In the genomic region with DNA sequence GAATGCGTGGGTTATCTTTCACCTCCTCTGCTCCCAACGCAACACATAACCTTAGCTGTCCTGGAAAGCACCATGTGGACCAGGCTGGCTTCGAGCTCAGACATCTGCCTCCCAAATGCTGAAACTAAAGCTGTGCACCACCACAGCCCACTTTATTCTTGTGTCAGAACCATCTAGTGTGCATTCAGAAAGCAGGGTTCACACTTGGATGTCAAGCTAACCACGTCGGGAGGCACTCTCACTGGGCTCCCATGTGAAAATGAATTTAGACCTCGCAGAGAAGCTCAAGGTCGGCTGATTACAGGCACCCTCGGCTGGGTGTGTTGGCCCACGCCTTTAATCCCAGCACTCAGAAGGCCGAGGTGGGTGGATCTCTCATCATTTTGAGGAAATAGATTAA, we compare ENCODE assay signal across 8 mouse cellular contexts. TPM values are rescaled to one million over a fixed set of nuclear protein-coding genes. Genes with fewer than 3 reads are reported as not detected.
DNase-seq lines count a peak whose midpoint lies in the region; ATAC-seq and TF ChIP-seq lines count a peak whose summit lies in the region.

No protein-coding gene starts in this region.

- peak overlapping the region; percentile 97 for H3K4me3 ChIP-seq in kidney, embryonic 16.5 days (ENCODE audit: low read length)
- H3K4me3 ChIP-seq in bone marrow, adult 2 months (replicated peaks; ENCODE audit: control insufficient read depth, low read depth, low read length): peak overlapping the region; percentile 78
- H3K4me3 ChIP-seq in hindbrain, embryonic 12.5 days: peak overlapping the region; percentile 89
- H3K4me3 ChIP-seq in midbrain, embryonic 13.5 days (replicated peaks): peak overlapping the region; percentile 94

- TF ChIP-seq POLR2A in bone marrow, adult 2 months (IDR thresholded peaks at IDR 0.05; ENCODE audit: borderline replicate concordance, control insufficient read depth, low read depth, low read length): no peak

- 6% methylated on average over 10 of the region's 10 CpGs for WGBS in kidney, embryonic 16.5 days
- WGBS in bone marrow, adult 2 months: 5% methylated on average over 10 of the region's 10 CpGs
- WGBS in hindbrain, embryonic 12.5 days: 10% methylated on average over 10 of the region's 10 CpGs
- WGBS in midbrain, embryonic 13.5 days: 18% methylated on average over 10 of the region's 10 CpGs

- peaks cover 51% of the 10 kb centered on the region for H3K36me3 ChIP-seq in kidney, embryonic 16.5 days (ENCODE audit: insufficient read depth, low read length)
- peaks cover 49% of the 10 kb centered on the region for H3K36me3 ChIP-seq in hindbrain, embryonic 12.5 days
- peaks cover 46% of the 10 kb centered on the region for H3K36me3 ChIP-seq in midbrain, embryonic 13.5 days

- peaks cover 21% of the 10 kb centered on the region for H3K4me1 ChIP-seq in kidney, embryonic 16.5 days (ENCODE audit: insufficient read depth, low read length)
- no peaks in the 10 kb centered on the region; the same call in 1 of the 2 replicates for H3K4me1 ChIP-seq in bone marrow, adult 2 months (ENCODE audit: control insufficient read depth, insufficient read depth, low read length)
- peaks cover 20% of the 10 kb centered on the region for H3K4me1 ChIP-seq in hindbrain, embryonic 12.5 days
- H3K4me1 ChIP-seq in midbrain, embryonic 13.5 days (replicated peaks): peaks cover 28% of the 10 kb centered on the region

- no peak for DNase-seq in kidney, adult 9 months
- DNase-seq in cerebellum, postnatal 10 days: no peak
- no peak for DNase-seq in gastrocnemius, postnatal 36 days
- no peak for DNase-seq in thymus, adult 18-20 months

- H3K27ac ChIP-seq in kidney, embryonic 16.5 days (ENCODE audit: low read length): 0 out of 2 replicates have a peak overlapping the region, but pooled peaks have one; percentile 32
- H3K27ac ChIP-seq in bone marrow, adult 2 months (ENCODE audit: control insufficient read depth, insufficient read depth, low read depth, low read length, poor library complexity): no peak overlapping the region
- no peak overlapping the region for H3K27ac ChIP-seq in hindbrain, embryonic 12.5 days
- H3K27ac ChIP-seq in midbrain, embryonic 13.5 days: no peak overlapping the region

- no peak for ATAC-seq in kidney, embryonic 16.5 days (ENCODE audit: low FRiP score, low TSS enrichment)
- no peak for ATAC-seq in hindbrain, embryonic 12.5 days (ENCODE audit: low FRiP score)
- no peak for ATAC-seq in midbrain, embryonic 13.5 days

- peak overlapping the region; percentile 96 for H3K4me2 ChIP-seq in kidney, embryonic 16.5 days (replicated peaks; ENCODE audit: low read depth, low read length)
- peak overlapping the region; percentile 90 for H3K4me2 ChIP-seq in hindbrain, embryonic 12.5 days (replicated peaks)
- peak overlapping the region; percentile 95 for H3K4me2 ChIP-seq in midbrain, embryonic 13.5 days (replicated peaks)

- H3K27me3 ChIP-seq in kidney, embryonic 16.5 days (ENCODE audit: insufficient read depth, low read length): no peaks in the 10 kb centered on the region
- no peaks in the 10 kb centered on the region for H3K27me3 ChIP-seq in hindbrain, embryonic 12.5 days
- peaks cover 5% of the 10 kb centered on the region; the same call in 1 of the 2 replicates for H3K27me3 ChIP-seq in midbrain, embryonic 13.5 days

- H3K9me3 ChIP-seq in kidney, embryonic 16.5 days (ENCODE audit: low read length): no peaks in the 10 kb centered on the region
- H3K9me3 ChIP-seq in hindbrain, embryonic 12.5 days (replicated peaks): no peaks in the 10 kb centered on the region
- no peaks in the 10 kb centered on the region for H3K9me3 ChIP-seq in midbrain, embryonic 13.5 days

- intact Hi-C loops in gastrocnemius, postnatal 36 days (cut with DNase I): loop anchor here (2.0 kb wide), 1 partner anchor 135 kb away; no protein-coding TSS in a partner anchor

- no peak for TF ChIP-seq CTCF in bone marrow, adult 2 months (IDR thresholded peaks at IDR 0.05; ENCODE audit: control insufficient read depth, insufficient read depth, low read length)

- peak overlapping the region; percentile 99 for H3K9ac ChIP-seq in kidney, embryonic 16.5 days (replicated peaks; ENCODE audit: low read length)
- peak overlapping the region; percentile 99 for H3K9ac ChIP-seq in hindbrain, embryonic 12.5 days
- peak overlapping the region; percentile 99 for H3K9ac ChIP-seq in midbrain, embryonic 13.5 days (replicated peaks)

RNA-seq across cellular contexts. Expression of gene Rps17, which starts 1.2 kb away (rescaled TPM):
- polyA plus RNA-seq in kidney, embryonic 16.5 days (2015; fragmentation: Nextera tagmentation; extraction: Ambion mirVana): 1,196 and 1,210 TPM in 2 replicates
- polyA plus RNA-seq in bone marrow, adult 2 months (2011; ENCODE audit: insufficient read depth, insufficient read length, low replicate concordance, missing spikeins): 559 and 1,092 TPM in 2 replicates
- 779 and 914 TPM in 2 replicates for polyA plus RNA-seq in hindbrain, embryonic 12.5 days (2016; fragmentation: Nextera tagmentation; extraction: Ambion mirVana)
- 869 and 873 TPM in 2 replicates for polyA plus RNA-seq in midbrain, embryonic 13.5 days (2015; fragmentation: Nextera tagmentation; extraction: Ambion mirVana)
- 100 to 1,000 TPM; 615 to 766 TPM for total RNA-seq in gastrocnemius, postnatal 36 days (2021)
